Mouse (Mus musculus) spleen, postnatal 10 days (tissue): ENCODE results near the gene Nptx2.

ENCODE experiments used
- DNase-seq, 2 experiments: peaks; one replicate each; pipeline ENCODE4 v3.0.0; 2021 to 2022; ENCODE audit warnings: low spot score in 2 of 2

Gene Nptx2

GRCm38 (mm10) chr5:144565739-144566138 is 20.0 kb downstream of the Nptx2 start:
- DNase-seq: no peak

- no peak for DNase-seq
Measured at GRCm38 (mm10) chr5:144585100-144585499, 39.4 kb downstream of the Nptx2 start.

DNA sequence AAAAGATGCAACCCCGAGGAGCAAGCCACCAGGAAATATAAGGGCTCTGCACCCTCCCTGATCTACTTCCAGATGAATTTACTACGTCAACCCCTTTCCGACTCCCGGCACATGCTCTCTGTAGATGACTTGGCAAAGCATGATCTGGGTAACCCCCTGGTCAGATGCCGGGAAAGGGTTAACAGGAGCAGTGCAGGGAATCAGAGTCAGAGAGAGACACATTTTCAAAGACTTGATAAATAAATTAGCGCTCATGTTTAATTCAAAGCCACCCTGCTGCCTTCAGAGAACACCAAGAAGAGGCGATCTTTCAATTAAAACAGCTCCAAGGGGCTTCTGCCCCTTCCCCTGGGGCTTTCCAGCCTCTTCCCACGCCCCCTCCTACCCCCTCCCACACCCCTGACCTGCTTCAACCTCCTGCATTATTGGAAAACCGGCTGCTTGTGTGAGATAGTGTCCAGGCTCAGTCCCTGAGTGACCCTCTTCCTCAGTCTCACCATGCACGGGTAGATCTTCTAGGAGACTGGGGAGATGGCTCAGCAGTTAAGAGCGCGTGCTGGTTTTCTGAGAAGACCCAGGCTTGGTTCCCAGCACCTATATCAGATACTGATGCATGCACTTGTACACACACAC is 45.7 kb downstream of the Nptx2 start:
- DNase-seq: no peak

- no peak for DNase-seq
Measured at GRCm38 (mm10) chr5:144594796-144595195, 49.1 kb downstream of the Nptx2 start.
